Mouse (Mus musculus): ENCODE measurements around the gene Cdk8. TPM values are rescaled to one million over a fixed set of nuclear protein-coding genes. Genes with fewer than 3 reads are reported as not detected.
A peak's percentile ranks its signal among the peaks of the same experiment; 100 is the strongest.

The Cdk8 gene
- polyA plus RNA-seq, 1 experiment, result 13.7 TPM

DNA sequence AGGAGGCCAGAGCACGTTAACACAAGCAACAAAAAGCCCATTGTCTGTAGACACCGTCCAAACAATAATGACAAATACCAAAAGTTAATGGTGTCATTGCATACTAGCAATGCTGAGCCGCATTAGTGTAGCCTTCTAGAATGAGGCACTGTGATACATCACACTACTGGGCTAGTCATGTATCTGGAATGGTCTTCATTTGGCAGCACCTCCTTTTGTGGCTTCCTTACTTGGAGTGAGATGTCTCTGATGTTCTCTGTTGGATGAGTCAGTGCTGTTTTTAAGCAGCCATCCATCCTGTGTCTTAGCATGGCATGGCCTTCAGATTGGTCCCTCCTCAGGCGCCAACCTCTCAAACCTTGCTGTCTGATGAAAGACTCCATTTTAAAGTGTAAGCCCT, 42.1 kb downstream of the Cdk8 start:
- no peak for TF ChIP-seq FLI1 (IDR thresholded peaks at IDR 0.05; ENCODE audit: low read length)
- no peak for TF ChIP-seq GATA1 (IDR thresholded peaks at IDR 0.05; ENCODE audit: borderline replicate concordance, low read length)
- H3K9me3 ChIP-seq, result no peaks in the 10 kb centered on the region
- H3K36me3 ChIP-seq (replicated peaks; ENCODE audit: low read length), result peaks cover 78% of the 10 kb centered on the region
- no peaks in the 10 kb centered on the region for H3K27me3 ChIP-seq (replicated peaks)
- H3K4me1 ChIP-seq, result peaks cover 40% of the 10 kb centered on the region
- no peak overlapping the region for H3K4me3 ChIP-seq (replicated peaks)

GRCm38 (mm10) chr5:146274420-146275045, 43.5 kb downstream of the Cdk8 start:
- TF ChIP-seq FLI1 (IDR thresholded peaks at IDR 0.05; ENCODE audit: low read length), result no peak
- TF ChIP-seq GATA1 (IDR thresholded peaks at IDR 0.05; ENCODE audit: borderline replicate concordance, low read length), result no peak
- no peaks in the 10 kb centered on the region for H3K27me3 ChIP-seq (replicated peaks)
- peaks cover 41% of the 10 kb centered on the region for H3K4me1 ChIP-seq
- H3K4me3 ChIP-seq (replicated peaks), result no peak overlapping the region
- H3K36me3 ChIP-seq (replicated peaks; ENCODE audit: low read length), result peaks cover 76% of the 10 kb centered on the region
- no peaks in the 10 kb centered on the region for H3K9me3 ChIP-seq

DNA sequence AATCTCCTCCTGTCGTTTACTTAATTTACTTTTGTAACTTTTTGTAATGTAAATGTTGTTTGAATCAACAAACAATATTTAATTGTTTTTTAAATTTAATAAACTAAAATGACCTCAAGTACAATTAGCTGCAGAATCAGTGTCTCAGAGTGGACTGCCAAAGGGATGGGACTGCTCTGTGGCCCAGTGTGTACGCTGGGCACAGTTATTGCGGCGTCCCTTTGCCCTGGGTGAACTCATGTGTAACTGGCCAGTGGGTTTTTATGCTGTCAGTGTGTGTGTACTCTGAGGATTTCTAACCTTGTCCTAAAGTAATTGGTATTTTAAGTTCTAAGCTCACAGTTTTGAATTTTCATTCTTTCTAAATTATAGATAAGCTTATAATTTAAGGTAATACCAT, 46.5 kb downstream of the Cdk8 start:
- H3K27me3 ChIP-seq (replicated peaks), result no peaks in the 10 kb centered on the region
- H3K36me3 ChIP-seq (replicated peaks; ENCODE audit: low read length), result peaks cover 84% of the 10 kb centered on the region
- no peak for TF ChIP-seq GATA1 (IDR thresholded peaks at IDR 0.05; ENCODE audit: borderline replicate concordance, low read length)
- TF ChIP-seq FLI1 (IDR thresholded peaks at IDR 0.05; ENCODE audit: low read length), result no peak
- peaks cover 44% of the 10 kb centered on the region for H3K4me1 ChIP-seq
- no peaks in the 10 kb centered on the region for H3K9me3 ChIP-seq
- no peak overlapping the region for H3K4me3 ChIP-seq (replicated peaks)

DNA sequence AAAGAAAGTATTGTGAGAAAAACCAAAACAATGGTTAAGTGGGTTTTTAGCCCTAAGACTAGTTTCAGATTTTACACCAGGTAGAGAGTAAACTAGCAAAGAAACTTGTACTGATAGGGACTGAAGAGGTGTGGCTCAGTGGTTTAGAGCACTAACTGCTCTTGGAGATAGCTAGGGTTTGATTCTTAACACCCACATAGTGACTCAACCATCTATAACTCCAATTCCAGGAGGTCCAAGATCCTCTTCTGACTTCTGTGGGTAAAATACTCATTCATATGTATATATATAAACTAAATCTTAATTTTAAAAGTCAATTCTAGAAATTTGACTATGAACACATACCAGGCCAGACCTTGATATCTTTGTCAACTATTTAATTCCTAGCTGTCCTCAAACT, 49.0 kb downstream of the Cdk8 start:
- TF ChIP-seq FLI1 (IDR thresholded peaks at IDR 0.05; ENCODE audit: low read length) (no peak), GATA1 (IDR thresholded peaks at IDR 0.05; ENCODE audit: borderline replicate concordance, low read length) (no peak)
- H3K4me1 ChIP-seq, result peaks cover 38% of the 10 kb centered on the region
- H3K27me3 ChIP-seq (replicated peaks), result no peaks in the 10 kb centered on the region
- H3K9me3 ChIP-seq, result no peaks in the 10 kb centered on the region
- H3K4me3 ChIP-seq (replicated peaks), result no peak overlapping the region
- H3K36me3 ChIP-seq (replicated peaks; ENCODE audit: low read length), result peaks cover 81% of the 10 kb centered on the region

GRCm38 (mm10) chr5:146281241-146281818, 50.3 kb downstream of the Cdk8 start:
- no peaks in the 10 kb centered on the region for H3K27me3 ChIP-seq (replicated peaks)
- H3K36me3 ChIP-seq (replicated peaks; ENCODE audit: low read length), result peaks cover 81% of the 10 kb centered on the region
- peak overlapping the region; percentile 70 for H3K4me3 ChIP-seq (replicated peaks)
- TF ChIP-seq FLI1 (IDR thresholded peaks at IDR 0.05; ENCODE audit: low read length), result no peak
- no peak for TF ChIP-seq GATA1 (IDR thresholded peaks at IDR 0.05; ENCODE audit: borderline replicate concordance, low read length)
- H3K9me3 ChIP-seq, result no peaks in the 10 kb centered on the region
- H3K4me1 ChIP-seq, result peaks cover 38% of the 10 kb centered on the region

- Histone ChIP-seq H3K4me3 (replicated peaks) (no peak overlapping the region), H3K27me3 (replicated peaks) (no peaks in the 10 kb centered on the region), H3K9me3 (no peaks in the 10 kb centered on the region), H3K36me3 (replicated peaks; ENCODE audit: low read length) (peaks cover 84% of the 10 kb centered on the region), H3K4me1 (peaks cover 38% of the 10 kb centered on the region)
- TF ChIP-seq FLI1 (IDR thresholded peaks at IDR 0.05; ENCODE audit: low read length) (no peak), GATA1 (IDR thresholded peaks at IDR 0.05; ENCODE audit: borderline replicate concordance, low read length) (no peak)
Measured at GRCm38 (mm10) chr5:146281884-146282579, 51.0 kb downstream of the Cdk8 start.

DNA sequence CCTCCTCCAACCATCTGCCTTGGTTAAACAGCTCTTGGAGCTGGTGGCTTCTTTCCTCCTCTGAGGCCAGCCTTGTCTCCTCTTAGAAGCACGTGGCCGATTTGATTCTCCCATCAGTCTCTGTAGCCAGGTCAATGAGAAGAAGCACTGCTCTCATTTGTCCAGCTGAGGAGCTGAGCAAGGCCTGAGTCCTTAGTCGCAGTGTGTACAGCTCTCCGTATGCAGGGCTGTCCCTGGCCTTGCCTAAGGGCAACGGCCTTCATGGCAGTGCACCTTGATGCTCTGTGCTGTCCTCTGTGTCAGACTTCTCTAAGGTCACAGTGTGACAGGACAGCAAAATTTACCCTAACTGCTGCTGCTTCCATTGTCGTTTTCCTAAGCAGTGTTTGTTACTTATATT, 52.9 kb downstream of the Cdk8 start:
- TF ChIP-seq GATA1 (IDR thresholded peaks at IDR 0.05; ENCODE audit: borderline replicate concordance, low read length) (no peak), FLI1 (IDR thresholded peaks at IDR 0.05; ENCODE audit: low read length) (no peak)
- Histone ChIP-seq H3K9me3 (no peaks in the 10 kb centered on the region), H3K4me3 (replicated peaks) (no peak overlapping the region), H3K36me3 (replicated peaks; ENCODE audit: low read length) (peaks cover 88% of the 10 kb centered on the region), H3K27me3 (replicated peaks) (no peaks in the 10 kb centered on the region), H3K4me1 (peaks cover 47% of the 10 kb centered on the region)

- H3K27me3 ChIP-seq (replicated peaks), result no peaks in the 10 kb centered on the region
- H3K4me3 ChIP-seq (replicated peaks), result no peak overlapping the region
- TF ChIP-seq FLI1 (IDR thresholded peaks at IDR 0.05; ENCODE audit: low read length), result no peak
- TF ChIP-seq GATA1 (IDR thresholded peaks at IDR 0.05; ENCODE audit: borderline replicate concordance, low read length), result no peak
- H3K9me3 ChIP-seq, result no peaks in the 10 kb centered on the region
- H3K4me1 ChIP-seq, result peaks cover 38% of the 10 kb centered on the region
- peaks cover 86% of the 10 kb centered on the region for H3K36me3 ChIP-seq (replicated peaks; ENCODE audit: low read length)
Measured at GRCm38 (mm10) chr5:146287416-146287815, 56.4 kb downstream of the Cdk8 start.

GRCm38 (mm10) chr5:146288048-146288501, 57.0 kb downstream of the Cdk8 start:
- H3K36me3 ChIP-seq (replicated peaks; ENCODE audit: low read length), result peaks cover 84% of the 10 kb centered on the region
- no peak for TF ChIP-seq GATA1 (IDR thresholded peaks at IDR 0.05; ENCODE audit: borderline replicate concordance, low read length)
- no peak for TF ChIP-seq FLI1 (IDR thresholded peaks at IDR 0.05; ENCODE audit: low read length)
- peaks cover 39% of the 10 kb centered on the region for H3K4me1 ChIP-seq

DNA sequence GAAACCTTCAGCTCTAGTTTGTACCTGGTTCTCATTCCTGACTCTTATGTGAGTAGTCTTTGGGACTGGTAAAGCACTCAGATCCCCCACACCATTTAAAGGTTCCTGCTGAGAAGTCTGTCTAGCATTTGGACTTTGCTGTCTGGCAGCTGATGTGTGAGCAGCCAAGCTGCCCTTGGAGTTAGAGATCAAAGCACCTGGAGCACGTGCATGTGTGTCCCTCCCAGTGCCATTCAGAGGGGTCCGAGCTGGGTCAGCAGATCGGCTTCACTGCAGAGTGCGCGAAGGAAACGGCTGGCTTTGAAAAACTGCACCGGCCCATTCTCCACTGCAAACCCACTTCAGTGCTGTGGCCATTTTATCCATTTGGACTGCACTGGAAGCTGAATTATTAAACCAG, 58.9 kb downstream of the Cdk8 start:
- TF ChIP-seq FLI1 (IDR thresholded peaks at IDR 0.05; ENCODE audit: low read length) (no peak), GATA1 (IDR thresholded peaks at IDR 0.05; ENCODE audit: borderline replicate concordance, low read length) (no peak)
- no peaks in the 10 kb centered on the region for H3K9me3 ChIP-seq
- peaks cover 39% of the 10 kb centered on the region for H3K4me1 ChIP-seq
- H3K27me3 ChIP-seq (replicated peaks), result no peaks in the 10 kb centered on the region
- H3K36me3 ChIP-seq (replicated peaks; ENCODE audit: low read length), result peaks cover 84% of the 10 kb centered on the region
- H3K4me3 ChIP-seq (replicated peaks), result no peak overlapping the region

More at GRCm38 (mm10) chr5:146288048-146288501, 57.0 kb downstream of the Cdk8 start:
- Histone ChIP-seq H3K27me3 (replicated peaks) (no peaks in the 10 kb centered on the region), H3K9me3 (no peaks in the 10 kb centered on the region), H3K4me3 (replicated peaks) (no peak overlapping the region)

All from megakaryocyte, embryonic 14.5 days (primary cell).